Mouse (Mus musculus) liver, postnatal 0 days (tissue): ENCODE measurements around the gene Pspn. TPM values are rescaled to one million over a fixed set of nuclear protein-coding genes. Genes with fewer than 3 reads are reported as not detected.

Experiments used
- ATAC-seq: fragments of 200-750 bp; cut with Nextera tagmentation; 2 replicates; pipeline ENCODE4 v1.8.0; 2017; ENCODE audit warnings: mild to moderate bottlenecking, moderate library complexity
- DNase-seq: peaks from one replicate; pipeline ENCODE4 v3.0.0-alpha.2; 2016
- H3K27ac ChIP-seq: fragments of 300-500 bp; sonication (generic); 2 replicates; pipeline ENCODE4 v1.5.1; 2014; ENCODE audit warnings: antibody characterized with exemption, moderate library complexity, mild to moderate bottlenecking, low read depth
- H3K27me3 ChIP-seq: fragments of 300-500 bp; sonication (generic); 2 replicates; pipeline ENCODE4 v1.6.1; 2014; ENCODE audit warnings: low read length, control low read depth, mixed read lengths; ENCODE audit not compliant: insufficient read depth
- H3K36me3 ChIP-seq: fragments of 300-500 bp; sonication (generic); replicated peaks from 2 replicates; pipeline ENCODE4 v1.6.1; 2014; ENCODE audit warnings: mild to moderate bottlenecking, control low read depth, low read length, moderate library complexity, mixed read lengths; ENCODE audit not compliant: insufficient read depth
- H3K4me1 ChIP-seq: fragments of 300-500 bp; sonication (generic); 2 replicates; pipeline ENCODE4 v1.6.1; 2014; ENCODE audit warnings: antibody characterized with exemption, mild to moderate bottlenecking, control low read depth; ENCODE audit not compliant: insufficient read depth
- H3K4me2 ChIP-seq: fragments of 300-500 bp; sonication (generic); 2 replicates; pipeline ENCODE4 v1.6.1; 2014; ENCODE audit warnings: low read depth, mild to moderate bottlenecking, low read length, moderate library complexity, mixed read lengths
- H3K4me3 ChIP-seq: fragments of 300-500 bp; sonication (generic); 2 replicates; pipeline ENCODE4 v1.5.1; 2014; ENCODE audit warnings: low read depth, low read length
- H3K9ac ChIP-seq: fragments of 300-500 bp; sonication (generic); replicated peaks from 2 replicates; pipeline ENCODE4 v1.6.1; 2014; ENCODE audit warnings: mild to moderate bottlenecking, moderate library complexity
- H3K9me3 ChIP-seq: fragments of 300-500 bp; sonication (generic); 2 replicates; pipeline ENCODE4 v1.6.1; 2016; ENCODE audit warnings: mild to moderate bottlenecking, control low read depth, low read length, mixed read lengths
- CTCF ChIP-seq: sonication (generic); IDR thresholded peaks from 2 replicates; pipeline ENCODE4 v1.5.1; 2016; ENCODE audit warnings: antibody characterized with exemption, low read depth
- EP300 ChIP-seq: IDR thresholded peaks from 2 replicates; pipeline ENCODE4 v1.6.1; 2016; ENCODE audit warnings: antibody characterized with exemption, low read depth, mild to moderate bottlenecking
- WGBS: fragments of 180-500 bp; shearing (Covaris S2); extraction: QIAGEN DNeasy Blood & Tissue Kit; methylation state at CpG from one replicate; pipeline ENCODE4 v1.1.7; 2014; ENCODE audit not compliant: insufficient replicate concordance; 5-methylcytosine and 5-hydroxymethylcytosine counted together
- polyA plus RNA-seq: library from polyadenylated mRNA; unstranded; fragments of >200 nt; fragmentation: Nextera tagmentation; extraction: Ambion mirVana; gene quantifications from 2 replicates; pipeline ENCODE4 v1.2.1, GENCODE M21; 2015

Gene Pspn
- polyA plus RNA-seq, 1 experiment from 2014 or later: not detected

- under 1% methylated on average over 38 of the region's 38 CpGs for WGBS
- Histone ChIP-seq H3K27ac (peak overlapping the region; percentile 91), H3K36me3 (peaks cover 19% of the 10 kb centered on the region), H3K4me2 (peak overlapping the region; percentile 87), H3K4me3 (peak overlapping the region; percentile 72), H3K9ac (peak overlapping the region; percentile 64), H3K4me1 (peaks cover 22% of the 10 kb centered on the region), H3K27me3 (no peaks in the 10 kb centered on the region), H3K9me3 (no peaks in the 10 kb centered on the region)
- ATAC-seq (peak; percentile 89), DNase-seq (peak; percentile 99)
- 0 out of 2 replicates have a peak, but pooled peaks have one; percentile 13 for TF ChIP-seq CTCF
- 0 out of 2 replicates have a peak, but pooled peaks have one; percentile 32 for TF ChIP-seq EP300
Measured at GRCm38 (mm10) chr17:57031661-57032420, 32.0 kb upstream of the Pspn start.

DNA sequence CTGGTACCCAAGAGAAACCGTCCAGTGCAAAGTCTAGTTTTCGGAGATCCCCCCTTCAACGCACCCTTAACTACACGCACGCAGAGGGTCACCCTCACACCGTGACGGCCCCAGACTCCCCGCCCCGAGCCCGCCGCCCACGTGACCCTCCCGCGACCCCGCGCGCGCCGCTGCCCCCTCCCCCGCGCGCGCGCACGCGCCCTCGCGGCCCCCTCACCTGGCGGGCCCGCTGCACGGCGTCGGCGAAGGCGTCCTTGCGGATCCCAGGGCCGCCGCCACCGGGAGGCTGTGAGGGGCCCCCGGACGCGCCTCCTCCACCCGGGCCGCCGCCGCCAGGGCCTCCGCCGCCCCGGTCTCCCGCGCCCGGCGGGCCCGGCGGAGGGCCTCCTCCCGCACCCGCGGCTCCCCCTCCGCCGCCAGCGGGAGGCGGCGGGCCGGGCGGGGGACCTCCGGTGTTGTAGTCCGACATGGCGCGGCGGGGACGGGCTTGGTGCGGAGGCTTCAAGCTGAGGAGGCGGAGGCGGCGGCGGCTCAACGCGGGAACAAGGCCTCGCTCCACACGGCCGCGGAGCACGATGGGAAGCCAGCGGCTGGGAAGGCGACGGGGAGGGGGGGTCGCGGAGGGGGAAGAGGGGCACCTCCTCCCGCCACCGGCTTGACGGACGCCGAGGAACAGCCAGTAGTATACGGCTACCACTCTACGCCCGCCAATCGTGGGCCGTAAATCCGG is 31.3 kb upstream of the Pspn start, which contains the start of gene Khsrp:
Khsrp (minus strand) TSS at position 592 of the 730 bp plus-strand sequence.
- ATAC-seq: no peak
- TF ChIP-seq CTCF: no peak
- TF ChIP-seq EP300: no peak
- WGBS: under 1% methylated on average over 61 of the region's 99 CpGs
- H3K27me3 ChIP-seq: no peaks in the 10 kb centered on the region
- H3K9me3 ChIP-seq: no peaks in the 10 kb centered on the region
- H3K27ac ChIP-seq: peak within 1 kb of the TSS; percentile 94
- H3K4me1 ChIP-seq: peaks cover 22% of the 10 kb centered on the region
- H3K4me2 ChIP-seq: peak within 1 kb of the TSS; percentile 87
- H3K36me3 ChIP-seq: peaks cover 25% of the 10 kb centered on the region
- H3K9ac ChIP-seq: peak within 1 kb of the TSS; percentile 97
- H3K4me3 ChIP-seq: peak within 1 kb of the TSS; percentile 72
- peak; percentile 61 for DNase-seq

GRCm38 (mm10) chr17:57029691-57030090 is 29.9 kb upstream of the Pspn start:
- WGBS: 19% methylated on average over 8 of the region's 8 CpGs
- no peak for TF ChIP-seq CTCF
- no peak for TF ChIP-seq EP300
- peaks cover 22% of the 10 kb centered on the region for H3K4me1 ChIP-seq
- no peak overlapping the region for H3K27ac ChIP-seq
- DNase-seq (no peak), ATAC-seq (no peak)
- peaks cover 39% of the 10 kb centered on the region for H3K36me3 ChIP-seq
- no peaks in the 10 kb centered on the region for H3K9me3 ChIP-seq
- H3K9ac ChIP-seq: peak overlapping the region; percentile 97
- no peaks in the 10 kb centered on the region for H3K27me3 ChIP-seq
- peak overlapping the region; percentile 72 for H3K4me3 ChIP-seq
- H3K4me2 ChIP-seq: peak overlapping the region; percentile 87

- H3K4me1 ChIP-seq: peaks cover 19% of the 10 kb centered on the region
- H3K9ac ChIP-seq: 0 out of 2 replicates have a peak overlapping the region, but pooled peaks have one; percentile 16
- H3K27me3 ChIP-seq: no peaks in the 10 kb centered on the region
- H3K27ac ChIP-seq: no peak overlapping the region
- ATAC-seq (no peak), DNase-seq (no peak)
- no peak for TF ChIP-seq CTCF
- peak; percentile 69 for TF ChIP-seq EP300
- WGBS: 76% methylated on average over 4 of the region's 4 CpGs
- H3K4me2 ChIP-seq: no peak overlapping the region
- H3K9me3 ChIP-seq: no peaks in the 10 kb centered on the region
- no peak overlapping the region for H3K4me3 ChIP-seq
- H3K36me3 ChIP-seq: peaks cover 61% of the 10 kb centered on the region
Measured at GRCm38 (mm10) chr17:57027471-57027870, 27.7 kb upstream of the Pspn start.

DNA sequence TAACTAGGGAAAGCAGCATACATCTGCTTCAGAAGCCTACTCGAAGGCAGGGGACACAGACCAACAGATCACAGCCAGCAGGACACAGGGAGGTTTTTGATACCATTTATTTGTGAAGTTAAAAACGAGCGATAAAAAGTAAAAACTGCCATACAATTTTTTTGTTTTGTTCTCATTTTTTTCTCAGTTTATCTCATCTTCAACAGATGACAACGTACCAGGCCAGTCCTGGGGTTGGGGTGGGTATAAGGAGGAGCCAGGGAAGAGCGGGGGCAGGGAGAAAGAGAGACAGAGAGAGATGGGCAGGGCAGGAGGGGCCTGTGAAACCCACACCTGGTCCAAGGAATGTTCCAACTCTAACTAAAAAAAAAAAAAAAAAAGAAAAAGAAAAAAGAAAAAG is 21.1 kb upstream of the Pspn start:
- no peaks in the 10 kb centered on the region for H3K9me3 ChIP-seq
- ATAC-seq (peak; percentile 37), DNase-seq (no peak)
- no peaks in the 10 kb centered on the region for H3K4me1 ChIP-seq
- H3K4me2 ChIP-seq: no peak overlapping the region
- peak; percentile 76 for TF ChIP-seq EP300
- TF ChIP-seq CTCF: no peak
- WGBS: 61% methylated on average over 5 of the region's 5 CpGs
- H3K27ac ChIP-seq: peak overlapping the region; percentile 71
- peaks cover 49% of the 10 kb centered on the region for H3K36me3 ChIP-seq
- no peak overlapping the region for H3K4me3 ChIP-seq
- no peak overlapping the region for H3K9ac ChIP-seq
- H3K27me3 ChIP-seq: no peaks in the 10 kb centered on the region

GRCm38 (mm10) chr17:57019693-57020092 is 19.9 kb upstream of the Pspn start:
- peaks cover 37% of the 10 kb centered on the region for H3K36me3 ChIP-seq
- H3K9me3 ChIP-seq: no peaks in the 10 kb centered on the region
- no peak overlapping the region for H3K9ac ChIP-seq
- no peaks in the 10 kb centered on the region for H3K27me3 ChIP-seq
- ATAC-seq (peak; percentile 83), DNase-seq (no peak)
- peak overlapping the region; percentile 71 for H3K27ac ChIP-seq
- TF ChIP-seq EP300 (peak; percentile 93), CTCF (no peak)
- H3K4me2 ChIP-seq: no peak overlapping the region
- WGBS: 48% methylated on average over 2 of the region's 2 CpGs
- H3K4me1 ChIP-seq: no peaks in the 10 kb centered on the region
- H3K4me3 ChIP-seq: no peak overlapping the region
